Mouse (Mus musculus) kidney, postnatal 25 days (tissue): ENCODE results near the gene AB124611.
"Not testable (repeated sequence)": the region's sequence is repeated elsewhere in the genome, so short reads cannot be mapped to it uniquely, and the experiment has no call there.

Source experiments
- DNase-seq, 2 experiments: peaks; one replicate each; pipeline ENCODE4 v3.0.0; 2021; ENCODE audit warnings: mixed read lengths in 2 of 2

AB124611 gene

DNA sequence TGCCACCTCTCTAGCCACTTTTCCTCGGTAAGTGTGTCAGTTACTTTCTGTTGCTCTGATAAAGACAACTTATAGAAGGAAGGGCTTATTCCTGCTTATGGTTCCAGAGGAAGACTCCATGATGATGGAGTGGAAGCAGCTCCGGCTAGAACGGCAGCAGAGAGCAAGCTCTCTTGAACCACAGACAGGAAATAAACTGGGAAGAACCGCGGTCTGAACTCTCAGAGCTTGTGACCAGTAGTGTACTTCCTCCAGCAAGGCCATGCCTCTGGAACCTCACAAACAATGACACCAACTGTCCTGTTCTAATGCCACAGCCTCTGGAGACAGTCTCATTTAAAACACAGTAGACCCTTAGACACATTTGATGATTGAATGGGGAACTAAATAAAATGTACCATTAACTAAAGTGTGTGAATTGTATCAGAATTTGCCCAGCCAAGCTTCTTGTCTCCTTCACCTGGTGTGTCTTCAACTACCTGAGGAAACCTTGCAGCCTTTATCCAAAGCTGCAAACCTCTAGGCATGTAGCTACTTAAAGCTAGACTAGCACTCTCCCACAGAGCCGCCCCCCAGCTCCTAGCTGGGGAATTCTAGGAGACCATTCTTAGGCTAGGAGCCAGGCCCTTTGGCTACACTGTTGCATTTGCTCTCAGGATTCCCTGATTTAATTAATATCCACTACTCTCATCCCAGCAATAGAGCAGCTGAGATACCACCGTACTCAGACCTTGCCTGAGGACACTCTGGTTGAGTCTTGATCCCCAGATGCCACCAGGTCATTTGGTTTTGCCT lies 637 bp upstream of the AB124611 start:
- DNase-seq: no peak

DNA sequence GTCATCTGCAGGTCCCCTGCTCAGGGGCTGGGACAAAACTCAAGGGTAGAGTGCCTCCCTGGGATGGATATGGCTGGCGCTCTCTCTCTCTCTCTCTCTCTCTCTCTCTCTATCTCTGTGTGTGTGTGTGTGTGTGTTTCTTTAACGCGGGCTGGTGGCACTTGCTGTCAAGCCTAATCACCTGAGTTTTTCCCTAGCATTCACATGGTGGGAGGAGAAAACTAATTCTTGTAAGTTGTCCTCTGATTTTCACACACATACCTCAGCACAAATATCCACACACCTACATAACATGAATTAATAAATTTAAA lies 613 bp downstream of the AB124611 start:
- DNase-seq: no peak

DNA sequence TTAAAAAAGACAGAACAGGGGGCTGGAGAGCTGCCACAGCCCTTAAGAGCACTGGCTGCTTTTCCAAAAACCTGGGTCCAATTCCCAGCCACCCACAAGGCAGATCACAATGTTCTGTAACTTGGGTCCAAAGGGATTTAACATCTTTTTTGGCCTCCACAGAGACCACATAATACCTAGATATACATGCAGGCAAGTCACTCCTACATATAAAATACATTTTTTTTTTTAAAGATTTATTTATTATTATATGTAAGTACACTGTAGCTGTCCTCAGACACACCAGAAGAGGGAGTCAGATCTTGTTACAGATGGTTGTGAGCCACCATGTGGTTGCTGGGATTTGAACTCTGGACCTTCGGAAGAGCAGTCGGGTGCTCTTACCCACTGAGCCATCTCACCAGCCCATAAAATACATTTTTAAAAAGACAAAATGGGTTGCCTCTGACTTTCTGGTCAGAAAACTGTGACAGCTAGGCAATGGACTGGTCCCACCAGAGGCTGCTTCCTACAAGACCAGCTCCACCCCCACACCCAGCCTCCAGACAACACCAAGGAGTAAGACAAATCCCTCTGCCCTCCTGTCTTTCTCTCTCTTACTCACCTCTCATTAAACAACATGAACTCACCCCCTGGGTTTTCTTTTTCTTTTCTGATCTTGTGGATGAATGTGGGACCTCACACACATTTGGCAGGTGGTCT lies 1.3 kb downstream of the AB124611 start:
- DNase-seq: no peak

DNA sequence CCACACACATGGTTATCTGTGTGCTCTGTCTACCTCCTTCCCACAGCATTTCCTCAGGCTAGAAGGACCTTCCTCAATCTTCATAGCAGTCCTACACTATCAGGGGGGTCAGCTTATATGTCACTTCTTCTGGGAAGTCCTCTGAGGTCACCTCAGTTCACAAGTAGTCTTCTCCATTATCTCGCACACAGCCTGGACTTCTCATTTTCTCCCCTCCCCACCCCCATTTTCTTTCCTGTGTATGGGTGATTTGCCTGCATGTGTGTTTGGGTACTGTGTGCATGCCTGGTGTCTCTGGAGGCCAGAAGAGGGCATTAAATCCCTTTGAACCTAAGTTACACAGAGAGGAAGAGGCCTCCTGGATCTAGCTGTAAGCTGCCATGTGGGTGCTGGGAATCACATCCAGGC lies 1.9 kb downstream of the AB124611 start:
- no peak for DNase-seq

DNA sequence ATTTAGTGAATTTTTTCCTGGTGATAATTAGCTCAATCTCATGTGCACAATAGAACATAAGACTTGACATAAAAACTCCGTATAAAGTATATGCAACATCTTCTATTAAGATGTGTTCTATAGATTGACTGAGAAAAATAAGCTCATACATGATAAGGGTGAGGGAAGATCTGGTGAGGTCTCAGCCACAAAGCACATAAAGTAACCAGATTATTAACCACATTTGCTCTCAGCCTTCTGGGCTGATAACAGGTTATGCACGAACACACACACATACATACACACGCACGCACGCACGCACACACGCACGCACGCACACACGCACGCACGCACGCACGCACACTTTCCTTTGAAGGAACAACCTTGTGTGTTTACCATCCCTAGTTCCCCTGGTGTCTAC lies 10.5 kb downstream of the AB124611 start:
- DNase-seq: no peak

DNA sequence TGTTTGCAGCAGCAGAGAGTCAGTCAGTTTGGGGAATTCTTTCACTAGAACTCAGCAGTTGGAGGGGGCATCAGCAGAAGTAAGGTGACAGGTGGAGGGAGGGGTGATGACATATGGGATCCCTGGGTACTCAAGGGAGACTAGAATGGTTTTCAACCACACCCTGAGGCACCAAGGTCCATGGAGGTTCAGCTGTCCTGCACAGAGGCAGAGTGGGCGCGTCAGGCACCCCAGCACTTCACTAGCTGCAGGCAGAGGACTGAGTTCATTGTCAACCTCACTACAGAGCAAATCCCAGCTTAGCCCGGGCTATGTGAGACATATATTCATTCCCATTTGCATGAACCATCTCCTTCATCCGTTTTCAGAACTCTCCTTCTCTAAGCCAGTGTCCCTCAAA lies 11.0 kb downstream of the AB124611 start:
- DNase-seq: no peak

DNA sequence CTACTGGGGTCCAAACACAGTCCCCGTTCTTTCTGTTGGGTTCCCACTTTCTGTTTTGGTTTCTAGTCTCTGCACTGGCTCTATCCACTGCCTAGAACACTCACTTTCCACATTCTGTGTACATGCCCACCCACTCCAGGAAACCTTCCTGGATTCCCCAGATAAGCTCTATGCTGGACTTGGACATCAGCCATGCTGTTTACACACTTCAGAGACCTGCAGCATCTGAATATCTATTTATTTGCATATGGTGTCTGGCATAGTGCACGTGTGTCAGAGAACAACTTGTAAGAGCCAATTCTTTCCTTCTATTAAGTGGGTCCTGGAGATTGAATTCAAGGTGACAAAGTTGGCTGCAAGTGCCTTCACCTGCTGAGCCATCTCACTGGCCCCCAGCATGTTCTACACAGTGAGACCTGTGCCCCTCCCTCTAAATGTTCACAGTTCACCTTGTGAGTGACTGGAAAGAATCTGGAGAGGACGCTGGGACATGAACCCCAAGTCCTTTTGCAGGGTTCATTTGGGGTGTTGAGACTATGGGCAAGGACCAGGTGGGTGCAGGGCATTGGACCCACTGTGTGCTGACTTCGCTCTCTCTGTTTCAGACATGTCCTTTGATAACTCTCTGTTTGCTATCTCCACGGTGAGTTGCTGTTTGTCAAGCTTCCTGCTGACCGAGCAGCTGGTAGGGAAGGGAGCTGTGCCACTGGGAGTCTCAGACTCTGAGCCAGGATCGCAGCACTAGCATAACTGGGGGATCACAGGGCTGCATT lies 14.2 kb downstream of the AB124611 start:
- DNase-seq: no peak

DNA sequence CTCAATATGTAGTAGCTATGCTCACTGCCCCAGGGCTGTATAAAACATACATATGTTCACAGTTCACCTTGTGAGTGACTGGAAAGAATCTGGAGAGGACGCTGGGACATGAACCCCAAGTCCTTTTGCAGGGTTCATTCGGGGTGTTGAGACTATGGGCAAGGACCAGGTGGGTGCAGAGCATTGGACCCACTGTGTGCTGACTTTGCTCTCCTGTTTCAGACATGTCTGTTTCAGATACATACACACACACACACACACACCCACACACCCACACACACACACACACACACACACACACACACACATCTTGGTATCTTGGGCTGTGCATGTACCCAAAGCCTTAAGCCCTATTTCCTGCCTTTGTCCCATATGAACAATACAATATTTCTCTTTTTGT lies 16.0 kb downstream of the AB124611 start:
- DNase-seq: not testable (repeated sequence)

DNA sequence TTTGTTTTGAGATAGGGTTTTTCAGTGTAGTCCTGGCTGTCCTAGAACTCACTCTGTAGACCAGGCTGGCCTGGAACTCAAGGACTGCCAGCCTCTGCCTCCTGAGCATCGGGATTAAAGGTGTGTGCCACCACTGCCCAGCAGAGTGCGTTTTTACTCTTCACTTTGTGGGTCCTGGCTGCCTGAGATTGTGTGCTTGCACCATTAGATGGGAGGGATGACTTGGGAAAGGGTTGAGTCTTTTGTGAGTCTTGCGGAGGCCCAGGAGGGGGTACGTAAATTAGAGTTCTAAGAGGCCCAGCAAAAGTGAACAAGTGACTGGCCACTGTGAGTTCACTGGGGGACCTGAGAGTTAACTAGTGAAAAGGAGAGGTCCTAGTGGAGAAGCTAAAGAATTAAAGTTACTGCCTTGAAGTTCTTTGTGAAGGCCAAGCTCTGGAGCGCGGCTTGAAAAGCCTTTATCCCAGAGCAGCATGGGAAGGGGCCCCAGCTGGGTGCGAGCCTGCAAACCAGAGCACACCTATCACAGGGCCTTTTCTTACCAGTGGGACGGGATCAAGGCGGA lies 19.5 kb downstream of the AB124611 start:
- DNase-seq: no peak

DNA sequence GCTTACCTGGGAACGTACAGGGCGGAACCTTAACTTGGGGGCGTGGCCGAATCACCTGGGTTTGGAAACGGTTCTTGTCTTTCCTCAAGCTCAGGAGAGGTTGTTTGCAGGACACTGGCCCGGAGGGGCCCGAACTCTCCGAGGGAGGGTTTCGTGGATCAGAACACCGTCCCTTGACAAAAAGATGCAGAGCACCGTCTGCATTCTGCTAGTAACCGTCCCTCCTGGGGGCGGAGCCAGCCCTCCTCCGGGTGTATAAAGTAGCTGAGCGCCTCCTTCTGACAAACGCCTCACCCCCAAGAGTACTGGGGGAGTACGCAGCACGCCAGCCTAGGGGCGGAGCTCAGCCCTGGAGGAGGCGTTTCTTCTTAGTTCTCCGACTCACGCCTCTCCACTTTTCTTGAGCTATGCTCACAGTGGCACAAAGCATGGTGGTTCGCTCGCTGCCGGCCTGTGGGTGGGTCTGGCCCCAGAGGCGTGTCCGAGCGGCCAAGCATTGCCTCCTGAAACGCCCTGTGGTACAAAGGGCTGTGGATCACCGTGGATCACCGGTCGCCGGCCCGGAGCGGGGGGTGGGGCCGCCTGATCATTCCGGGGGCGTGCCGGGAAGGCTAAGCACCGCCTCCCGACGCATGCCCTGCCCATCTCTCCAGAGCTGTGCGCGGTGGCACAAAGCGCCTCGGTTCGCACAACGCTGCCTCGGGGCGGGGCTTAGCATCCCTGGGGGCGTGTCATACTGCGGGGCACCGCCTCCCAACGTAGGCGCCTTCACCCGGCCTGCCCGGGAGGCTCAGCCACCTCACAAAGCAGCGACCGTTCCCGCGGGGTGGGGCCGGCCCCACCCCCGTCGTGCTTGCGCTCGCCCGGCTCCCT lies 20.2 kb downstream of the AB124611 start:
- DNase-seq: peak; percentile 99

DNA sequence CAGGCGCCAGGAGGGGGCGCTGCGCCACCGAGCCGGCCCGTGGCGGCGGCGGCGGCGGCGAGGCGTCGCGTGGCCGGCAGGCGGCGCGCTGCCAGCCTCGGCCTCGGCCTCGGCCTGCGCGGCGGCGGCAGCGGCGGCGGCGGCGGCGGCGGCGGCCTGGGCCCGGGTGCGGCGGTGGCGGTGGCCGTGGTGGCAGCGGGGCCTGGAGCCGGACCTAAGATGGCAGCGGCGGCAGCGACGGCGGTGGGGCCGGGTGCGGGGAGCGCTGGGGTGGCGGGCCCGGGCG lies 20.8 kb downstream of the AB124611 start, which contains the start of gene Carm1:
TSS of gene Carm1 (plus strand) at position 106 of the 286 bp plus-strand sequence.
- DNase-seq: no peak

DNA sequence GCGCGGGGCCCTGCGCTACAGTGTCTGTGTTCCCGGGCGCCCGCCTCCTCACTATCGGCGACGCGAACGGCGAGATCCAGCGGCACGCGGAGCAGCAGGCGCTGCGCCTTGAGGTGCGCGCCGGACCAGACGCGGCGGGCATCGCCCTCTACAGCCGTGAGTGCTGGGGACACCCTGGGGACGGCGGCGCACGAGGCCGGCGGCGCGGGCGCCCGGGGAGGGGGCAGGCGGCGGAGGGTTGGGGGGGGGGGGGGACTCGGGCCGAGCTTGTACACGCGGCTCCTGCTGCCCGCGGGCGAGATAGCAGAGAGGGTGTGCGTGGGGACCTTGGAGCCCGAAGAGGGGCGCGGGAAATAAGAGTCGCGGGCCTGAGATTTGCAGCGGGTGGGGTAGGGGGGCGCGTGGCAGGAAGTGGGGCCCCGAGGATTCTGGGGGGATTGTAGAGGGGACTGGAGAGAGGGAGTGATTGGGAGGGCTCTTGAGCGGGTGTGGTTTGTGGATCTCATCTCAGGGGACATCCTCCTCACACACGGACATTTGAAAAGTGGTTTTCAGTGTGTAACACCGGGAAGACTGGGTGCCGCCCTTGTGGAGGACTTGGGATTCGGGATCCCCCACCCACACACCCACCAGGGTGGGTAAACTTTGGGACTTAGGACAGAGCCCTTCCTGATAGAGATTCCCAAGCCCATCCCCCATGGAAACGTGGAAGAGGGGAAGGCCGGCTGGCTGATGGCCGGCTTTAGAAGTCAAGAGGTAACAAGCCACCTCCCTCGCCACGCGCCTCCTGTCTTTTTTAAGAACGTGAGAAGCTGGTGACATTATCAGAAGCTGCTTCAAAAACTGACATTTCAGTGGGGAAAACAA lies 21.3 kb downstream of the AB124611 start:
- peak; percentile 59 to 83 for DNase-seq

DNA sequence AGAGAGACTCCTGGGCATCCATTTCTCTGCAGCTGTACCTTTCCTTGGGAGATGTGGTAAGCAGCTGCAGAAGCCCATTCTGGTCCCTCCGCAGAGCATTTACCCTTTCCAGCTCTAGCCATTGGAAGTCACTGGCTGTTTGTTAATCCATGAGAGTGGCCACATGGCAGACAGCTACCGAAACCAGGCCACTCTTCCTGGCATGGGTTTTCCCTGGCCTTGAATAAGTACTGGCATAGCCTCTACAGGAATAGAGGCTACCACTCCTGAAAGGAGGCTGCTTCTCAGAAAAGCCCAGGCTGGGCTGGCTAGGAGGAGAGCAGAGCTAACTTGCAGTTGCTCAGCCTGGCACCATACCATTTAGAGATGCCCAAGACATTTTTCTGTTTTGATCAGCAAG lies 25.1 kb downstream of the AB124611 start:
- no peak for DNase-seq

DNA sequence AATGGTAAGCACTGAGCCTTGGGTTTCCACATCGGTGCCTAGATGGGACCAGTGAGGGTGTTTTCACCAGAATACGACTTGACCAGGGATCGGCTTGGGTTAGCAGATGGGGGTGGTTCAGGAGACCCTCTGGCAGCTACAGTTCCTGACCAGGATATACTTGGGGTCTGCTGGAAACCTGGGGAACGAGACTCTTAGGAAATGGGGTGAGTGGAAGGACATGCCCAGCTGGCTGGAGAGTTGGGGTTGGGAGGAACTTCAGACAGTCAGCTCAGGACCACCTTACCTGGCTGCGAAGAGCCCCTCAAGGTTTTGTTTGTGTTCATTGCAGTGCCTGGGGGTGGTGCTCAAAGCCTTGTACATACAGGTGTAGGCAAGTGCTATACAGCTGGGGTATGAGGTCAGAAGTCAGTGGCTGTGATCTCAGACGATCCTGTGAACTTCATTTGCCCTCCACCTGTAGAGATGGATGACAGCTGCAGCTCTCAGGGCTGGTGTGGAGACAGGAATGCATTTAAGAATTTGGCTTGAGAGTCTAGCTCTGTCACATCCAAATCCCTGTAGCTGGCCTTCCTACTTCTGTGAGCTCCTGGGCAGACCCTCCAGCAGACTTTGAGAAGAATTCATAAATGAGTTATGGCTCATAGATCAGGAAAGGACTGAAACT lies 27.8 kb downstream of the AB124611 start:
- DNase-seq: no peak

DNA sequence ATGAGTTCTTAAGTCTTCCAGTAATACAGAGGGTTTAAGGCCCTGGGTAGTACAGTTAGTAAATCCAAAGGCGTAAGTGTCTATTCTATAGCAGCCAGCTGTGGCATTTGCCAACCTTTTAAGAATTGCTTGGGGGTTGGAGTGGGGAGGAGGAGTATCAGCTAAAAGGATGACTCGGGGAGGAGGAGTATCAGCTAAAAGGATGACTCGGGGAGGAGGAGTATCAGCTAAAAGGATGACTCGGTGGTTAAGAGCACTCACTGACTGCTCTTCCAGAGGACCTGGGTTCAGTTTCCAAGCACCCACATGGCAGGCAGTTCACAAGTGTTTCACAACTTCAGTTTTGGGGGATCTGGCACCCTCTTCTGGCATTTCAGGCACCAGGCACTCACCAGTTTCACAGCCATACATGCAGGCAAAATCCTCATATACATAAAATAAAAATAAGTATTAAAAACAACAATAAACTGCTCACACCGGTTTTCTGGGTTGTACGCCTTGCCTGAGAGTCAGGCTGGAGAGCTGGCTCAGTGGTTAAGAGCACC lies 29.3 kb downstream of the AB124611 start:
- no peak for DNase-seq

DNA sequence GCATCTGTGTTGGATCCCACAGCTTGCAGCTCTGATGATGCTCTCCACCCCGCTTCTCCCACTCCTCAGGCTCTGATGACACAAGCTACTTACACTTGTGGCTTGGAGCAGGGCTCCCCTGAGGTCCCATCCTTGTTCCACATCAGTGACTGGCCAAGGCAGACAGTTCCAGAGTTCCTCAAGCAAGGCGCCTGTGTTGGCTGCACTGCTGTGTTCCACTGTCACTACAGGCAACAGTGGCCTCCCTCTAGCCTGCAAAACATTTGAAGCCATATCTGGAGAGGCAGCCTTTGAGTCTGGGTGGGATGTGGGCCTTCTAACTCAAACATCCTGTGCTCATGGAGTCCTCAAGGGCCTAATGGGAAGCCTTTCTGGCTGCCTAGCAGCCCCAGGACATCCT lies 31.0 kb downstream of the AB124611 start:
- no peak for DNase-seq

DNA sequence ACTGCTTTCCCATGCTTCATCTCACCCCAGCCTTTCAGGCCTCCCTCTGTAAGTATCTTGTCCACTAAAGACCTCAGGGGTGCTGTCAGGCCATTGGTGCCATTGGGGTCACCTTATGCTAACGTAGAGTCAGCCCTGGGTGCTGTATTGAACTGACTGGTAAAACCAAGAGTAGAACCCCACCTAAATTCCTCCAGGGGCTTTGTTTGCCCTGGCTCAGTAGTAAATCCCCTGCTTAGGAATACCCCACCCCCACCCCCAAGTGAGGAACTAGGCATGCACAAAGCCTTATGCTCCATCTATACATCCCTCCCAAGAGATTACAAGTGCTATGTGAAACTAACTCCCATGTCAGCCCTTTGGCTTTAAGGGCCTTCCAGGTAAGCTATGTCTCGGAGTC lies 31.6 kb downstream of the AB124611 start:
- no peak for DNase-seq

DNA sequence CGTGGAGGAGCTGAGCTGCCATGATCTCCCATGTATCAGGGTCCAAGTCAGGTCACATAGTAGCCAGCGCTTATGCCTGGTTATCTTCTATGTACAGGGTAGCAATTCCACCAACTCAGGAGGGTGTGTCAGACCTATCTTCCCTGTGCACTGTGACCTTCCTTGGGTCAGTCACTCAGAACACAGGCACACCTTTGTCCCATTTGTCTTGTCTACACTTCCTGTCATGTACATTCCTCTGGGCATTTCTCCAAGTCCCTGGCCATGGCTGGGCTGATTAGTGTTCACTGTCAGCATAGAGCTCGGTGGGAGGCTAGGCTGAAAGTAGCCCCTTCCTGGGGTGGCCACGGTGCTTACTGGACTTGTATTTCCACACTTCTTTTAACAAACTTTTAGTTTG lies 32.4 kb downstream of the AB124611 start:
- peak; percentile 41 to 49 for DNase-seq

DNA sequence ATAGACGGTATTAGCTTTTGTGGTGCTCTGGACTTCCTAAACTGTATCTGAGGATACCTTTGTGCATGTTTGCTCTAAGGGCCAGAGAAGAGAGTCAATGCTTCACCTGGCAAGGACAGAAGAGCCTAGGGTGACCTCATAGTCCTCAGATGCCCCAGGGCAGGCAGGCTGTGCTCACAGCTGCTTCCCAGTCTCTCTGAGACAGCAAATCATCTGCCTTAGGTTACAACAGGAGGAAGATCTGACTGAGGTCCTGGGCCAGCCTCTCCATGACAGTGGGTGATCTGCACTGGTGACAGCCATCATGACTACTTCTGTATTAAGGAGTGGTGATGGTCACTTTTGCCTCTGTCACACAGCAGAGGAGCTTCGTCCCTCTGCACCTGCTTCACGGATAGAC lies 33.2 kb downstream of the AB124611 start:
- no peak for DNase-seq

DNA sequence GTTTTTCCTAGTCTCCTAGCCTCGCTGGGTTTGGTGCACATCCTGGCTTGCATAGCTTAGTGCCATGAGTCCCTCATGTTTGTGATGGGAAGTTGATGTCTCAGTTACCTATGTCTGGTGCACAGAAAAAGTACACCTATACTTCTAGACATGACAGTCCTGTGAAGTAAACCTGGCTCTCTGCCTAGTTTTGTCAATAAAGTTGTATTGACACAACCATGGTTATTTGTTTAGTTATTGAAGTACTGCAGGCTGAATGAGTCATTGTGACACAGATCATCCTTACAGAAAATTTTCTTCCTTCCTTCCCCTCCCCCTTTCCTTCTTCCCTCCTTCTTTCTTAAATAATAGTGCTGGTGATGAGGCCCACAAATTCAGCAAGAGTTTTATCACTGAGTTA lies 38.4 kb downstream of the AB124611 start:
- DNase-seq: no peak
